Mouse (Mus musculus) bone marrow, adult 2 months (tissue): Measurements from ENCODE around the gene Wdr78. TPM values are rescaled to one million over a fixed set of nuclear protein-coding genes. Genes with fewer than 3 reads are reported as not detected.

Source experiments
- H3K27ac ChIP-seq: fragments of 200-500 bp; 2 replicates; pipeline ENCODE4 v1.5.1; 2012; ENCODE audit warnings: low read depth, mild to moderate bottlenecking, control low read depth, inconsistent platforms, low read length; ENCODE audit not compliant: control insufficient read depth, poor library complexity, insufficient read depth
- H3K4me1 ChIP-seq: fragments of 200-500 bp; 2 replicates; pipeline ENCODE4 v1.6.1; 2011; ENCODE audit warnings: low read length; ENCODE audit not compliant: control insufficient read depth, insufficient read depth
- H3K4me3 ChIP-seq: fragments of 200-500 bp; replicated peaks from 2 replicates; pipeline ENCODE3; 2011; ENCODE audit warnings: mild to moderate bottlenecking, low read depth, low read length, control low read depth; ENCODE audit not compliant: control insufficient read depth
- CTCF ChIP-seq: fragments of 200-500 bp; IDR thresholded peaks from 2 replicates; pipeline ENCODE4 v1.5.1; 2011; ENCODE audit warnings: low read length, control low read depth; ENCODE audit not compliant: control insufficient read depth, insufficient read depth
- POLR2A ChIP-seq: fragments of 200-500 bp; IDR thresholded peaks from 2 replicates; pipeline ENCODE4 v1.6.1; 2011; ENCODE audit warnings: low read depth, mild to moderate bottlenecking, control low read depth, low read length, borderline replicate concordance; ENCODE audit not compliant: control insufficient read depth
- WGBS: fragments of 180-500 bp; shearing (Covaris S2); methylation state at CpG from one replicate; pipeline ENCODE4 v1.1.7; 2018; 5-methylcytosine and 5-hydroxymethylcytosine counted together
- polyA plus RNA-seq: library from polyadenylated mRNA; stranded (reverse); fragments of >200 nt; gene quantifications from 2 replicates; pipeline ENCODE4 v1.2.4, GENCODE M21; 2011; ENCODE audit warnings: low replicate concordance; ENCODE audit not compliant: missing spikeins, insufficient read depth, insufficient read length

Wdr78 gene
- polyA plus RNA-seq, 1 experiment = 2.0 TPM

- 16% methylated on average over 14 of the region's 14 CpGs for WGBS
- TF ChIP-seq POLR2A (no peak), CTCF (no peak)
- Histone ChIP-seq H3K27ac (no peak overlapping the region), H3K4me1 (no peaks in the 10 kb centered on the region; the same call in 1 of the 2 replicates), H3K4me3 (no peak overlapping the region)
These were observed 75.1 kb downstream of the Wdr78 start for GRCm38 (mm10) chr4:103039103-103039837.

GRCm38 (mm10) chr4:103028177-103029088 lies 85.9 kb downstream of the Wdr78 start:
- Histone ChIP-seq H3K4me3 (no peak overlapping the region), H3K4me1 (no peaks in the 10 kb centered on the region), H3K27ac (no peak overlapping the region)
- WGBS = 83% methylated on average over 13 of the region's 13 CpGs
- no peak for TF ChIP-seq POLR2A
- TF ChIP-seq CTCF = no peak

GRCm38 (mm10) chr4:103027745-103028144 lies 86.6 kb downstream of the Wdr78 start:
- no peaks in the 10 kb centered on the region for H3K4me1 ChIP-seq
- no peak overlapping the region for H3K4me3 ChIP-seq
- H3K27ac ChIP-seq = no peak overlapping the region
- 78% methylated on average over 7 of the region's 7 CpGs for WGBS
- no peak for TF ChIP-seq POLR2A
- TF ChIP-seq CTCF = no peak

GRCm38 (mm10) chr4:103026621-103027020 lies 87.7 kb downstream of the Wdr78 start, which contains the start of gene Insl5:
Gene Insl5, minus strand, starts transcription at chr4:103026842.
- 80% methylated on average over 4 of the region's 4 CpGs for WGBS
- no peaks in the 10 kb centered on the region for H3K4me1 ChIP-seq
- H3K27ac ChIP-seq = no peak within 1 kb of the TSS
- H3K4me3 ChIP-seq = no peak within 1 kb of the TSS
- TF ChIP-seq POLR2A (no peak), CTCF (no peak)

- 72% methylated on average over 4 of the region's 4 CpGs for WGBS
- no peak overlapping the region for H3K27ac ChIP-seq
- H3K4me3 ChIP-seq = no peak overlapping the region
- H3K4me1 ChIP-seq = no peaks in the 10 kb centered on the region
- no peak for TF ChIP-seq CTCF
These were observed 100.9 kb downstream of the Wdr78 start for GRCm38 (mm10) chr4:103013490-103013889.

- no peak for TF ChIP-seq CTCF
- no peak for TF ChIP-seq POLR2A
- Histone ChIP-seq H3K27ac (no peak overlapping the region), H3K4me1 (no peaks in the 10 kb centered on the region), H3K4me3 (no peak overlapping the region)
- 70% methylated on average over 7 of the region's 7 CpGs for WGBS
These were observed 102.5 kb downstream of the Wdr78 start for GRCm38 (mm10) chr4:103011823-103012222.

- TF ChIP-seq POLR2A = no peak
- TF ChIP-seq CTCF = no peak
- Histone ChIP-seq H3K4me3 (no peak overlapping the region), H3K27ac (no peak overlapping the region), H3K4me1 (no peaks in the 10 kb centered on the region)
- 75% methylated on average over 4 of the region's 4 CpGs for WGBS
These were observed 103.6 kb downstream of the Wdr78 start for GRCm38 (mm10) chr4:103010734-103011133.

GRCm38 (mm10) chr4:103006943-103007418 lies 107.4 kb downstream of the Wdr78 start:
- no peak overlapping the region for H3K27ac ChIP-seq
- WGBS = 12% methylated on average over 4 of the region's 4 CpGs

More at GRCm38 (mm10) chr4:103006943-103007418, 107.4 kb downstream of the Wdr78 start:
- H3K4me1 ChIP-seq = no peaks in the 10 kb centered on the region
- TF ChIP-seq CTCF = no peak
- TF ChIP-seq POLR2A = no peak
- no peak overlapping the region for H3K4me3 ChIP-seq
